Mouse (Mus musculus) liver, postnatal 0 days (tissue): ENCODE measurements around the gene Heatr5a.

Source experiments
- CTCF ChIP-seq: sonication (generic); IDR thresholded peaks from 2 replicates; pipeline ENCODE4 v1.5.1; 2016; ENCODE audit warnings: antibody characterized with exemption, low read depth
- EP300 ChIP-seq: IDR thresholded peaks from 2 replicates; pipeline ENCODE4 v1.6.1; 2016; ENCODE audit warnings: antibody characterized with exemption, low read depth, mild to moderate bottlenecking

GRCm38 (mm10) chr12:51830671-51831070 lies 140.4 kb downstream of the Heatr5a start:
- no peak for TF ChIP-seq CTCF
- TF ChIP-seq EP300: no peak
